Mouse (Mus musculus) liver, postnatal 0 days (tissue): ENCODE results near the gene Trim34b. TPM values are rescaled to one million over a fixed set of nuclear protein-coding genes. Genes with fewer than 3 reads are reported as not detected.

ENCODE experiments used
- ATAC-seq: fragments of 200-750 bp; cut with Nextera tagmentation; 2 replicates; pipeline ENCODE4 v1.8.0; 2017; ENCODE audit warnings: mild to moderate bottlenecking, moderate library complexity
- DNase-seq: peaks from one replicate; pipeline ENCODE4 v3.0.0-alpha.2; 2016
- H3K27ac ChIP-seq: fragments of 300-500 bp; sonication (generic); 2 replicates; pipeline ENCODE4 v1.5.1; 2014; ENCODE audit warnings: antibody characterized with exemption, moderate library complexity, mild to moderate bottlenecking, low read depth
- H3K27me3 ChIP-seq: fragments of 300-500 bp; sonication (generic); 2 replicates; pipeline ENCODE4 v1.6.1; 2014; ENCODE audit warnings: low read length, control low read depth, mixed read lengths; ENCODE audit not compliant: insufficient read depth
- H3K36me3 ChIP-seq: fragments of 300-500 bp; sonication (generic); replicated peaks from 2 replicates; pipeline ENCODE4 v1.6.1; 2014; ENCODE audit warnings: mild to moderate bottlenecking, control low read depth, low read length, moderate library complexity, mixed read lengths; ENCODE audit not compliant: insufficient read depth
- H3K4me1 ChIP-seq: fragments of 300-500 bp; sonication (generic); 2 replicates; pipeline ENCODE4 v1.6.1; 2014; ENCODE audit warnings: antibody characterized with exemption, mild to moderate bottlenecking, control low read depth; ENCODE audit not compliant: insufficient read depth
- H3K4me2 ChIP-seq: fragments of 300-500 bp; sonication (generic); 2 replicates; pipeline ENCODE4 v1.6.1; 2014; ENCODE audit warnings: low read depth, mild to moderate bottlenecking, low read length, moderate library complexity, mixed read lengths
- H3K4me3 ChIP-seq: fragments of 300-500 bp; sonication (generic); 2 replicates; pipeline ENCODE4 v1.5.1; 2014; ENCODE audit warnings: low read depth, low read length
- H3K9ac ChIP-seq: fragments of 300-500 bp; sonication (generic); replicated peaks from 2 replicates; pipeline ENCODE4 v1.6.1; 2014; ENCODE audit warnings: mild to moderate bottlenecking, moderate library complexity
- H3K9me3 ChIP-seq: fragments of 300-500 bp; sonication (generic); 2 replicates; pipeline ENCODE4 v1.6.1; 2016; ENCODE audit warnings: mild to moderate bottlenecking, control low read depth, low read length, mixed read lengths
- CTCF ChIP-seq: sonication (generic); IDR thresholded peaks from 2 replicates; pipeline ENCODE4 v1.5.1; 2016; ENCODE audit warnings: antibody characterized with exemption, low read depth
- EP300 ChIP-seq: IDR thresholded peaks from 2 replicates; pipeline ENCODE4 v1.6.1; 2016; ENCODE audit warnings: antibody characterized with exemption, low read depth, mild to moderate bottlenecking
- WGBS: fragments of 180-500 bp; shearing (Covaris S2); extraction: QIAGEN DNeasy Blood & Tissue Kit; methylation state at CpG from one replicate; pipeline ENCODE4 v1.1.7; 2014; ENCODE audit not compliant: insufficient replicate concordance; 5-methylcytosine and 5-hydroxymethylcytosine counted together
- polyA plus RNA-seq: library from polyadenylated mRNA; unstranded; fragments of >200 nt; fragmentation: Nextera tagmentation; extraction: Ambion mirVana; gene quantifications from 2 replicates; pipeline ENCODE4 v1.2.1, GENCODE M21; 2015

Gene Trim34b
- polyA plus RNA-seq, 1 experiment from 2014 or later, result not detected

GRCm38 (mm10) chr7:104366339-104366738 lies 37.1 kb downstream of the Trim34b start:
- ATAC-seq, result peak; percentile 38; the same call in 1 of the 2 replicates
- Histone ChIP-seq H3K27me3 (no peaks in the 10 kb centered on the region), H3K4me3 (no peak overlapping the region), H3K9ac (no peak overlapping the region), H3K4me2 (no peak overlapping the region), H3K27ac (no peak overlapping the region), H3K4me1 (no peaks in the 10 kb centered on the region), H3K9me3 (no peaks in the 10 kb centered on the region), H3K36me3 (no peaks in the 10 kb centered on the region)
- TF ChIP-seq CTCF, result no peak
- no peak for TF ChIP-seq EP300
- DNase-seq, result no peak

GRCm38 (mm10) chr7:104369736-104370414 lies 40.6 kb downstream of the Trim34b start, which contains the start of gene Trim30b:
TSS of gene Trim30b (minus strand) at chr7:104369884.
- H3K9me3 ChIP-seq, result no peaks in the 10 kb centered on the region
- 59% methylated on average over 1 of the region's 1 CpGs for WGBS
- H3K9ac ChIP-seq, result no peak within 1 kb of the TSS
- peak; percentile 84 for ATAC-seq
- no peaks in the 10 kb centered on the region for H3K4me1 ChIP-seq
- no peak within 1 kb of the TSS for H3K4me3 ChIP-seq
- H3K27me3 ChIP-seq, result no peaks in the 10 kb centered on the region
- peak within 1 kb of the TSS; percentile 69 for H3K27ac ChIP-seq
- DNase-seq, result peak; percentile 15
- H3K4me2 ChIP-seq, result peak within 1 kb of the TSS; percentile 30
- peak; percentile 69 for TF ChIP-seq CTCF
- TF ChIP-seq EP300, result no peak
- no peaks in the 10 kb centered on the region for H3K36me3 ChIP-seq

Other genes with a start within 250 kb of the Trim34b start
- not detected in 2 replicates for gene Olfr645, start 244.0 kb upstream of the Trim34b start, polyA plus RNA-seq
- gene Olfr646, start 224.6 kb upstream of the Trim34b start, polyA plus RNA-seq, result not detected in 2 replicates
- gene Ubqln5, start 199.6 kb upstream of the Trim34b start, polyA plus RNA-seq, result not detected in 2 replicates
- not detected in 2 replicates for gene Olfr643, start 192.1 kb upstream of the Trim34b start, polyA plus RNA-seq
- not detected in 2 replicates for gene Ubqln3, start 186.2 kb upstream of the Trim34b start, polyA plus RNA-seq
- not detected in 2 replicates for gene Ubqlnl, start 178.9 kb upstream of the Trim34b start, polyA plus RNA-seq
- gene Olfm5, start 164.6 kb upstream of the Trim34b start, polyA plus RNA-seq, result not detected in 2 replicates
- gene Olfr648, start 146.1 kb upstream of the Trim34b start, polyA plus RNA-seq, result not detected in 2 replicates
- not detected in 2 replicates for gene Olfr649, start 133.5 kb upstream of the Trim34b start, polyA plus RNA-seq
- 0.25 and 0.27 TPM in 2 replicates for gene Trim6, start 110.7 kb upstream of the Trim34b start, polyA plus RNA-seq
- gene Trim34a, start 85.0 kb upstream of the Trim34b start, polyA plus RNA-seq, result 2.6 and 2.8 TPM in 2 replicates
- gene Trim5, start 41.4 kb upstream of the Trim34b start, polyA plus RNA-seq, result 0.63 and 0.92 TPM in 2 replicates
- 5.7 and 6.7 TPM in 2 replicates for gene Trim12a, start 14.0 kb upstream of the Trim34b start, polyA plus RNA-seq
- 1.8 and 1.9 TPM in 2 replicates for gene Trim12c, start 23.9 kb downstream of the Trim34b start, polyA plus RNA-seq
- gene Trim30b, start 40.4 kb downstream of the Trim34b start, polyA plus RNA-seq, result 0.49 and 0.53 TPM in 2 replicates
- gene Trim30c, start 71.4 kb downstream of the Trim34b start, polyA plus RNA-seq, result 0.38 and 0.50 TPM in 2 replicates
- gene Trim30a, start 135.7 kb downstream of the Trim34b start, polyA plus RNA-seq, result 4.3 and 5.2 TPM in 2 replicates
- gene Trim30d, start 178.4 kb downstream of the Trim34b start, polyA plus RNA-seq, result 1.9 and 2.1 TPM in 2 replicates
- not detected in 2 replicates for gene Olfr651, start 220.7 kb downstream of the Trim34b start, polyA plus RNA-seq
- gene Olfr652, start 231.4 kb downstream of the Trim34b start, polyA plus RNA-seq, result not detected in 2 replicates
- gene Olfr653, start 247.8 kb downstream of the Trim34b start, polyA plus RNA-seq, result not detected in 2 replicates